Mouse (Mus musculus): ENCODE data around the gene Tmem189.

Gene Tmem189

GRCm38 (mm10) chr2:167594444-167594934, 95.1 kb downstream of the Tmem189 start:
- in situ Hi-C loops (cut with MboI, MseI): no loop called here

GRCm38 (mm10) chr2:167593551-167594250, 95.9 kb downstream of the Tmem189 start:
- in situ Hi-C loops (cut with MboI, MseI): no loop called here

Measured in T-helper 2 cell (primary cell).